Mouse (Mus musculus) layer of hippocampus, adult 2 months (tissue): ENCODE results near the gene Ms4a6c. TPM values are rescaled to one million over a fixed set of nuclear protein-coding genes. Genes with fewer than 3 reads are reported as not detected.
A peak's percentile ranks its signal among the peaks of the same experiment; 100 is the strongest.
"Not testable (repeated sequence)": the region's sequence is repeated elsewhere in the genome, so short reads cannot be mapped to it uniquely, and the experiment has no call there.

Experiments used
- DNase-seq, 2 experiments: peaks; one replicate each; pipeline ENCODE4 v3.0.0; 2022; ENCODE audit warnings: low spot score in 2 of 2
- H3K27ac ChIP-seq: fragments of 200-600 bp; 2 replicates; pipeline ENCODE4 v1.8.1; 2022
- H3K4me3 ChIP-seq: fragments of 200-600 bp; 2 replicates; pipeline ENCODE4 v1.8.1; 2022; ENCODE audit warnings: mild to moderate bottlenecking
- CTCF ChIP-seq: fragments of 200-600 bp; conservative IDR thresholded peaks from 2 replicates; pipeline ENCODE4 v1.8.1; 2022; ENCODE audit warnings: antibody characterized with exemption, mild to moderate bottlenecking, moderate library complexity
- long read RNA-seq, 2 experiments: library from polyadenylated mRNA; stranded (forward); transcript quantifications; one replicate each; pipeline ENCODE4 v2.0.0; 2021; ENCODE audit warnings: borderline mapping rate in 2 of 2
- total RNA-seq, 2 experiments: library from RNA; stranded (reverse); gene quantifications; 2 replicates each; pipeline ENCODE4 v1.2.3; 2021

Gene Ms4a6c
- total RNA-seq: under 1 TPM; 0.84 to 0.86 TPM
- long read RNA-seq, experiment 1: 0 reads
- long read RNA-seq, experiment 2: 0 reads

- not testable (repeated sequence) for H3K27ac ChIP-seq, H3K4me3 ChIP-seq, DNase-seq
Observed at GRCm38 (mm10) chr19:11469215-11469614, at the start of gene Ms4a6c. Gene Ms4a6c (plus strand): TSS chr19:11469366.

GRCm38 (mm10) chr19:11431209-11431608 is 38.0 kb upstream of the Ms4a6c start:
- H3K27ac ChIP-seq, DNase-seq, H3K4me3 ChIP-seq: not testable (repeated sequence)

DNA sequence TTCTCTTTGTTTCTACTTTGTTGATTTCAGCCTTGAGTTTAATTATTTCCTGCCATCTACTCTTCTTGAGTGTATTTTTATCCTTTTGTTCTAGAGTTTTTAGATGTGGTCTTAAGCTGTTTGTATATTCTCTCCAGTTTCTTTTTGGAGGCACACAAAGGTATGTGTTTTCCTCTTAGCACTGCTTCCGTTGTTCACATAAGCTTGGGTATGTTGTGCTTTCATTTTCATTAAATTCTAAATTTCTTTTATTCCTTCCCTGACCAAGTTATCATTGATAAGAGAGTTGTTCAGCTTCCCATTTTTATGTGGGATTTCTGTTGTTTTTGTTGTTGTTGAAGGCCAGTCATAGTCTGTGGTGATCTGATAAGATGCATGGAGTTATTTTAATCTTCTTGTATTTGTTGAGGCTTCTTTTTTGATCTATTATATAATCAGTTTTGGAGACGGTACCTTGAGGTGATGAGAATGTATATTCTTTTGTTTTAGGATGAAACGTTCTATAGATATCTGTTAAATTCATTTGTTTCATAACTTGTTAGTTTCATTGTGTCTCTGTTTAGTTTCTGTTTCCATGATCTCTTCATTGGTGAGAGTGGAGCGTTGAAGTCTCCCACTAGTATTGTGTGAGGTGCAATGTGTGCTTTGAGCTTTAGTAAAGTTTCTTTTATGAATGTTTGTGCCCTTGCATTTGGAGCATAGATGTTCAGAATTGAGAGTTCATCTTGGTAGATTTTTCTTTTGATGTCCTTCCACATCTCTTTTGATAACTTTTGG is 33.9 kb upstream of the Ms4a6c start:
- no peak overlapping the region for H3K4me3 ChIP-seq
- TF ChIP-seq CTCF: no peak
- no peak for DNase-seq

GRCm38 (mm10) chr19:11443338-11443737 is 25.8 kb upstream of the Ms4a6c start, which contains the start of gene Ms4a4b:
Gene Ms4a4b (plus strand): TSS chr19:11443553.
- TF ChIP-seq CTCF: no peak
- Histone ChIP-seq H3K27ac (no peak within 1 kb of the TSS), H3K4me3 (no peak within 1 kb of the TSS)
- DNase-seq: no peak

More for the DNA sequence above, 33.9 kb upstream of the Ms4a6c start:
- no peak overlapping the region for H3K27ac ChIP-seq

GRCm38 (mm10) chr19:11443964-11444363 is 25.2 kb upstream of the Ms4a6c start:
- H3K4me3 ChIP-seq: no peak overlapping the region
- DNase-seq: no peak
- no peak for TF ChIP-seq CTCF
- H3K27ac ChIP-seq: no peak overlapping the region

- Histone ChIP-seq H3K4me3 (no peak overlapping the region), H3K27ac (no peak overlapping the region)
- no peak for DNase-seq
- TF ChIP-seq CTCF: no peak
Observed at GRCm38 (mm10) chr19:11447238-11447637, 21.9 kb upstream of the Ms4a6c start.

- H3K4me3 ChIP-seq: not testable (repeated sequence)
Observed at GRCm38 (mm10) chr19:11459041-11459440, 10.1 kb upstream of the Ms4a6c start.

DNA sequence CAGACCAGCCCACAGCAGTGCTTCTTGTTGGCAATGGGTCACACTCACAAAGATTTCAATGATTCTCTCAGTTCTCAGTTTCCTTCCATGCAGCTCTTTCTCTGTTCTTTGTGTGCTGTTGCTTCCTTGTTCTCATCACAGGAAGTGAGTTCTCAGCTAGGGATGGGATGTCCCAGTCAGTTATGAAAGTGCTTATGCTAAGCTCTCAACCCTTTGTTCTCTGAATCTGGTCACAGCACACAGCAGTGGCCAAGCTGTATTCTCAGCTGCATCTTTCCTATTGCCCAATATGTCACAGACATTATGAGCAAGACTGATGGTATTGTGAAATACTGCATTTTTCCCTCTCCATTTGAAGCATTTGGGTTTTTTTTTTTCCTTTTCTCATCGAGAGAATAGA is 4.4 kb upstream of the Ms4a6c start:
- not testable (repeated sequence) for H3K4me3 ChIP-seq, DNase-seq, H3K27ac ChIP-seq

More at GRCm38 (mm10) chr19:11459041-11459440, 10.1 kb upstream of the Ms4a6c start:
- not testable (repeated sequence) for H3K27ac ChIP-seq, DNase-seq

GRCm38 (mm10) chr19:11466471-11466870 is 2.7 kb upstream of the Ms4a6c start:
- Histone ChIP-seq H3K27ac (no peak overlapping the region), H3K4me3 (no peak overlapping the region)
- no peak for TF ChIP-seq CTCF
- no peak for DNase-seq

- H3K4me3 ChIP-seq, H3K27ac ChIP-seq, DNase-seq: not testable (repeated sequence)
Observed at GRCm38 (mm10) chr19:11468361-11468760, 805 bp upstream of the Ms4a6c start.

- Histone ChIP-seq H3K4me3 (no peak overlapping the region), H3K27ac (no peak overlapping the region)
- TF ChIP-seq CTCF: no peak
- DNase-seq: no peak
Observed at GRCm38 (mm10) chr19:11479714-11480113, 10.5 kb downstream of the Ms4a6c start.

GRCm38 (mm10) chr19:11482684-11483083 is 13.5 kb downstream of the Ms4a6c start:
- DNase-seq: no peak
- Histone ChIP-seq H3K27ac (no peak overlapping the region), H3K4me3 (no peak overlapping the region)
- TF ChIP-seq CTCF: no peak

DNA sequence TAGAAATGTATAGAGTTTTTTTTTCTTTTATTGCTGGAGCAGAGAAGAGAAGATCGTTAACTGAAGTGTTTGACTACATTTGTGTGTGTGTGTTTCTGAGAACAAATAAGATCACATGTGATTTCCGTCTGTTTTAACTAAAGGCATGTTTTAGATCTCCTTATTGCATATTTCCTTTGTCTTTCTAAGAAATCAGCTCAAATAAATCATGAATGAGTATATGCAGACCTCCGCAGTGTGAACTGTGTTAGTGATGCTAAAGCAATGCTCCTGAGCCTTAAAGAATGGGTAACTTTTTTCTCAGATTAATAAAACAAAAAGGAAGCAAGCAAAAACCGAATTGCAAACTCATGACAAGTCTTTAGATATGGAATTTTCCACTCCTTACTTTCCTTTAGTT is 14.8 kb downstream of the Ms4a6c start:
- Histone ChIP-seq H3K4me3 (no peak overlapping the region), H3K27ac (peak overlapping the region; percentile 90; the same call in 1 of the 2 replicates)
- TF ChIP-seq CTCF: no peak
- no peak for DNase-seq

DNA sequence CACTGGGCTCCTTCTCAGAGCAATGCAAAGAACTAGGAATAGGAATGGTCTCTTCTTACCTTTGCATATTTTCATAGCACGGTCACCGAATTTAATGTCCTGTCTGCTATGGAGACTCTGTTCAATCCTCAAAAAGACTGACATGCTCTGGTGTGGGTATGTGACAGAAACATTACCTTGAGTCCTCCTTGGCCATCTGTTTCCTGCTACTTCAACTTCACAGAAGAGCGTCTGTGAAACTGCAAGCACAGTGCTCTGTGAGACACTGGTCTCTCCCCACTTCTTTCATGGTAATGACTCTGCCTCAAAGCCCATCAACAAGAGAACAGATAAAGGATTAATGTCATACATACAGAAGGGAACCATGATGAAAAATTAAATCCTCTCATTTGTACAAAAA is 15.2 kb downstream of the Ms4a6c start:
- peak overlapping the region; percentile 90 for H3K27ac ChIP-seq
- DNase-seq: no peak
- H3K4me3 ChIP-seq: no peak overlapping the region
- TF ChIP-seq CTCF: no peak

DNA sequence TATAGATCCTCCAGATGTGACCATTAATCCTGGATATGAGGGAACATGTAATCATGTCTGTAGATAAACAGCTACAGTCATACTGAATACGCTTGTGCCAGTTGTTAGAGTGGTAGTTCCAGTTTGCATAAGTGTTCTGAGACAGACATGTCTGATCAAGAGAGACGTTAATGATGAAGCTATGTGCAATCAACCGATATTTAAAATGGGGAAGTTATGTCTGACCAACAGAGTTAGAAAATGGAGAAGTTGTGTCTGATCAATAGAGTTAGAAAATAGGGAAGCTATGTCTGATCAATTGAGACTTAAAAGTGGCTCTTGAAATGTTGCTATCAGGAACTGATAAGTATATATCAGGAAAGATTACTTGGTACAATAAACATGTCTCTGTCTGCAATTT is 16.1 kb downstream of the Ms4a6c start:
- H3K4me3 ChIP-seq: no peak overlapping the region
- no peak for TF ChIP-seq CTCF
- DNase-seq: no peak
- peak overlapping the region; percentile 90 for H3K27ac ChIP-seq
